8 mouse cellular contexts compared by ENCODE assay signal in genomic region chr8:13493858-13494631, GRCm38 (mm10). TPM values are rescaled to one million over a fixed set of nuclear protein-coding genes. Genes with fewer than 3 reads are reported as not detected.
DNase-seq lines count a peak whose midpoint lies in the region; ATAC-seq and TF ChIP-seq lines count a peak whose summit lies in the region.

Gas6 (minus strand) TSS chr8:13494490.

- peaks cover 22% of the 10 kb centered on the region for H3K4me1 ChIP-seq in forebrain, embryonic 13.5 days
- H3K4me1 ChIP-seq in heart, postnatal 0 days (ENCODE audit: control insufficient read depth, insufficient read depth): peaks cover 35% of the 10 kb centered on the region
- H3K4me1 ChIP-seq in liver, embryonic 16.5 days (ENCODE audit: control insufficient read depth, low read depth, low read length): no peaks in the 10 kb centered on the region
- 0 out of 2 replicates have a peak, but pooled peaks cover 6% of the 10 kb centered on the region for H3K4me1 ChIP-seq in neural tube, embryonic 14.5 days (ENCODE audit: control insufficient read depth, insufficient read depth, low read length)

- H3K9ac ChIP-seq in forebrain, embryonic 13.5 days: peak within 1 kb of the TSS; percentile 61
- H3K9ac ChIP-seq in heart, postnatal 0 days (replicated peaks; ENCODE audit: low read depth, low read length): peak within 1 kb of the TSS; percentile 80
- H3K9ac ChIP-seq in liver, embryonic 16.5 days (ENCODE audit: low read depth, low read length): peak within 1 kb of the TSS; percentile 24; the same call in 1 of the 2 replicates
- peak within 1 kb of the TSS; percentile 76 for H3K9ac ChIP-seq in neural tube, embryonic 14.5 days (replicated peaks; ENCODE audit: low read depth, low read length)

- no peak for TF ChIP-seq CTCF in heart, postnatal 0 days (IDR thresholded peaks at IDR 0.05; ENCODE audit: low read depth)

- WGBS in forebrain, embryonic 13.5 days: 2% methylated on average over 62 of the region's 64 CpGs
- WGBS in heart, postnatal 0 days: 2% methylated on average over 60 of the region's 64 CpGs
- 3% methylated on average over 63 of the region's 64 CpGs for WGBS in liver, embryonic 16.5 days (ENCODE audit: insufficient replicate concordance)
- 2% methylated on average over 44 of the region's 64 CpGs for WGBS in neural tube, embryonic 14.5 days

- H3K36me3 ChIP-seq in forebrain, embryonic 13.5 days (ENCODE audit: poor library complexity, severe bottlenecking): no peaks in the 10 kb centered on the region
- no peaks in the 10 kb centered on the region for H3K36me3 ChIP-seq in heart, postnatal 0 days (replicated peaks; ENCODE audit: control insufficient read depth, insufficient read depth, low read length)
- no peaks in the 10 kb centered on the region for H3K36me3 ChIP-seq in liver, embryonic 16.5 days (ENCODE audit: control insufficient read depth, insufficient read depth)
- H3K36me3 ChIP-seq in neural tube, embryonic 14.5 days (ENCODE audit: control insufficient read depth, insufficient read depth, low read length): no peaks in the 10 kb centered on the region

- no peak for TF ChIP-seq EP300 in heart, postnatal 0 days (IDR thresholded peaks at IDR 0.05; ENCODE audit: low read depth)

- peaks cover 46% of the 10 kb centered on the region for H3K27me3 ChIP-seq in forebrain, embryonic 13.5 days
- H3K27me3 ChIP-seq in heart, postnatal 0 days (ENCODE audit: control insufficient read depth, insufficient read depth, low read length): no peaks in the 10 kb centered on the region
- H3K27me3 ChIP-seq in liver, embryonic 16.5 days (ENCODE audit: control insufficient read depth, insufficient read depth, low read depth, low read length): peaks cover 34% of the 10 kb centered on the region
- peaks cover 4% of the 10 kb centered on the region for H3K27me3 ChIP-seq in neural tube, embryonic 14.5 days (ENCODE audit: control insufficient read depth, insufficient read depth, low read length)

- no peak within 1 kb of the TSS for H3K27ac ChIP-seq in forebrain, embryonic 13.5 days
- peak within 1 kb of the TSS; percentile 95 for H3K27ac ChIP-seq in heart, postnatal 0 days (ENCODE audit: low read depth)
- no peak within 1 kb of the TSS for H3K27ac ChIP-seq in liver, embryonic 16.5 days (ENCODE audit: low read length)
- peak within 1 kb of the TSS; percentile 40 for H3K27ac ChIP-seq in neural tube, embryonic 14.5 days (ENCODE audit: low read depth, low read length)

- no peaks in the 10 kb centered on the region for H3K9me3 ChIP-seq in forebrain, embryonic 13.5 days (replicated peaks)
- no peaks in the 10 kb centered on the region for H3K9me3 ChIP-seq in heart, postnatal 0 days (replicated peaks; ENCODE audit: control insufficient read depth, low read length)
- H3K9me3 ChIP-seq in liver, embryonic 16.5 days (replicated peaks; ENCODE audit: control insufficient read depth, low read length): no peaks in the 10 kb centered on the region
- no peaks in the 10 kb centered on the region for H3K9me3 ChIP-seq in neural tube, embryonic 14.5 days (ENCODE audit: control insufficient read depth, low read length)

- H3K4me2 ChIP-seq in forebrain, embryonic 13.5 days: peak within 1 kb of the TSS; percentile 86
- H3K4me2 ChIP-seq in heart, postnatal 0 days (ENCODE audit: low read depth, low read length): peak within 1 kb of the TSS; percentile 70
- peak within 1 kb of the TSS; percentile 56 for H3K4me2 ChIP-seq in liver, embryonic 16.5 days (ENCODE audit: low read depth, low read length)
- peak within 1 kb of the TSS; percentile 58 for H3K4me2 ChIP-seq in neural tube, embryonic 14.5 days (ENCODE audit: low read depth, low read length)

- ATAC-seq in forebrain, embryonic 13.5 days: peak; percentile 85
- peak; percentile 13; the same call in 1 of the 2 replicates for ATAC-seq in heart, postnatal 0 days (ENCODE audit: insufficient read depth, low read depth)
- peak; percentile 45; the same call in 1 of the 2 replicates for ATAC-seq in liver, embryonic 16.5 days (ENCODE audit: low read depth)
- peak; percentile 84 for ATAC-seq in neural tube, embryonic 14.5 days (ENCODE audit: low read depth)

- peak; percentile 54 for DNase-seq in R1 (ENCODE audit: low read depth, low spot score)
- DNase-seq in cerebellum, adult 11 months: peak; percentile 70
- peak; percentile 48 for DNase-seq in heart, postnatal 0 days (ENCODE audit: low spot score)
- peak; percentile 69 to 87 for DNase-seq in kidney, postnatal 36 days
- peak; percentile 49 for DNase-seq in urinary bladder, postnatal 25 days (ENCODE audit: low spot score)

- H3K4me3 ChIP-seq in forebrain, embryonic 13.5 days: peak within 1 kb of the TSS; percentile 54
- H3K4me3 ChIP-seq in heart, postnatal 0 days (ENCODE audit: low read depth, low read length): peak within 1 kb of the TSS; percentile 82
- H3K4me3 ChIP-seq in liver, embryonic 16.5 days (ENCODE audit: low read depth, low read length): peak within 1 kb of the TSS; percentile 48
- peak within 1 kb of the TSS; percentile 52 for H3K4me3 ChIP-seq in neural tube, embryonic 14.5 days (ENCODE audit: low read depth, low read length)

RNA-seq across cellular contexts. Expression of gene Gas6, which starts in this region (rescaled TPM):
- 11.3 and 12.3 TPM in 2 replicates for polyA plus RNA-seq in forebrain, embryonic 13.5 days (2015; fragmentation: Nextera tagmentation; extraction: Ambion mirVana)
- total RNA-seq in heart, postnatal 0 days (2014; rRNA removed; ENCODE audit: low replicate concordance): 275 and 304 TPM in 2 replicates
- 175 and 179 TPM in 2 replicates for polyA plus RNA-seq in heart, postnatal 0 days (2015; fragmentation: Nextera tagmentation; extraction: Ambion mirVana)
- polyA plus RNA-seq in liver, embryonic 16.5 days (2015; fragmentation: Nextera tagmentation; extraction: Ambion mirVana): 5.5 and 8.3 TPM in 2 replicates
- 26.6 and 33.4 TPM in 2 replicates for polyA plus RNA-seq in neural tube, embryonic 14.5 days (2014; fragmentation: Nextera tagmentation; extraction: Ambion mirVana)

Comparison
In these comparisons a context has a peak if more than half of its experiments do, and no peak if none do; other contexts are left out.
1. ATAC-seq: peak in every context shown above with its lines; median percentile 85 in forebrain, embryonic 13.5 days; 84 in neural tube, embryonic 14.5 days; 45 in liver, embryonic 16.5 days; 13 in heart, postnatal 0 days.
2. H3K27ac ChIP-seq: peak in heart, postnatal 0 days (single experiment) and neural tube, embryonic 14.5 days (single experiment); none in forebrain, embryonic 13.5 days (single experiment) and liver, embryonic 16.5 days (single experiment).
3. H3K9ac ChIP-seq: peak in every context shown above with its lines; median percentile 80 in heart, postnatal 0 days; 76 in neural tube, embryonic 14.5 days; 61 in forebrain, embryonic 13.5 days; 24 in liver, embryonic 16.5 days.
4. Peak in every context shown above with its lines, with median percentiles within 50 percentile points of each other: DNase-seq, H3K4me2 ChIP-seq and H3K4me3 ChIP-seq.